Mouse (Mus musculus): Measurements from ENCODE around the gene Urad.

The Urad gene

GRCm38 (mm10) chr5:147322183-147322582 is at the start of gene Urad:
Gene Urad (minus strand): TSS chr5:147322440.
- no peak for DNase-seq (ENCODE audit: low read depth, low spot score)

GRCm38 (mm10) chr5:147370276-147370675 is 48.0 kb upstream of the Urad start:
- DNase-seq (ENCODE audit: low read depth, low spot score): no peak

GRCm38 (mm10) chr5:147368221-147368620 is 46.0 kb upstream of the Urad start:
- no peak for DNase-seq (ENCODE audit: low read depth, low spot score)

GRCm38 (mm10) chr5:147365995-147366765 is 43.9 kb upstream of the Urad start:
- DNase-seq (ENCODE audit: low read depth, low spot score): no peak

GRCm38 (mm10) chr5:147363054-147363453 is 40.8 kb upstream of the Urad start:
- DNase-seq (ENCODE audit: low read depth, low spot score): no peak

GRCm38 (mm10) chr5:147358481-147358880 is 36.2 kb upstream of the Urad start:
- no peak for DNase-seq (ENCODE audit: low read depth, low spot score)

GRCm38 (mm10) chr5:147357536-147357935 is 35.3 kb upstream of the Urad start:
- peak; percentile 32 for DNase-seq (ENCODE audit: low read depth, low spot score)

- DNase-seq (ENCODE audit: low read depth, low spot score): no peak
Measured at GRCm38 (mm10) chr5:147356260-147357055, 34.2 kb upstream of the Urad start.

GRCm38 (mm10) chr5:147355788-147356187 is 33.5 kb upstream of the Urad start:
- no peak for DNase-seq (ENCODE audit: low read depth, low spot score)

GRCm38 (mm10) chr5:147354985-147355384 is 32.7 kb upstream of the Urad start:
- DNase-seq (ENCODE audit: low read depth, low spot score): no peak

- DNase-seq (ENCODE audit: low read depth, low spot score): no peak
Measured at GRCm38 (mm10) chr5:147354161-147354780, 32.0 kb upstream of the Urad start.

- DNase-seq (ENCODE audit: low read depth, low spot score): no peak
Measured at GRCm38 (mm10) chr5:147351931-147352330, 29.7 kb upstream of the Urad start.

- DNase-seq (ENCODE audit: low read depth, low spot score): no peak
Measured at GRCm38 (mm10) chr5:147345981-147346380, 23.7 kb upstream of the Urad start.

- no peak for DNase-seq (ENCODE audit: low read depth, low spot score)
Measured at GRCm38 (mm10) chr5:147343904-147344303, 21.7 kb upstream of the Urad start.

- no peak for DNase-seq (ENCODE audit: low read depth, low spot score)
Measured at GRCm38 (mm10) chr5:147342901-147343300, 20.7 kb upstream of the Urad start.

GRCm38 (mm10) chr5:147340741-147341414 is 18.6 kb upstream of the Urad start:
- no peak for DNase-seq (ENCODE audit: low read depth, low spot score)

GRCm38 (mm10) chr5:147339560-147339959 is 17.3 kb upstream of the Urad start:
- no peak for DNase-seq (ENCODE audit: low read depth, low spot score)

- no peak for DNase-seq (ENCODE audit: low read depth, low spot score)
Measured at GRCm38 (mm10) chr5:147338967-147339366, 16.7 kb upstream of the Urad start.

GRCm38 (mm10) chr5:147332711-147333110 is 10.5 kb upstream of the Urad start:
- DNase-seq (ENCODE audit: low read depth, low spot score): no peak

- DNase-seq (ENCODE audit: low read depth, low spot score): peak; percentile 33
Measured at GRCm38 (mm10) chr5:147331547-147331946, 9.3 kb upstream of the Urad start.

- DNase-seq (ENCODE audit: low read depth, low spot score): no peak
Measured at GRCm38 (mm10) chr5:147329946-147330345, 7.7 kb upstream of the Urad start.

- no peak for DNase-seq (ENCODE audit: low read depth, low spot score)
Measured at GRCm38 (mm10) chr5:147327636-147328035, 5.4 kb upstream of the Urad start.

All from c-Kit-negative CD71-positive TER-119-positive erythroid progenitor cells, embryonic 14.5 days (primary cell).